8 mouse cellular contexts compared by ENCODE assay signal in the genomic region with DNA sequence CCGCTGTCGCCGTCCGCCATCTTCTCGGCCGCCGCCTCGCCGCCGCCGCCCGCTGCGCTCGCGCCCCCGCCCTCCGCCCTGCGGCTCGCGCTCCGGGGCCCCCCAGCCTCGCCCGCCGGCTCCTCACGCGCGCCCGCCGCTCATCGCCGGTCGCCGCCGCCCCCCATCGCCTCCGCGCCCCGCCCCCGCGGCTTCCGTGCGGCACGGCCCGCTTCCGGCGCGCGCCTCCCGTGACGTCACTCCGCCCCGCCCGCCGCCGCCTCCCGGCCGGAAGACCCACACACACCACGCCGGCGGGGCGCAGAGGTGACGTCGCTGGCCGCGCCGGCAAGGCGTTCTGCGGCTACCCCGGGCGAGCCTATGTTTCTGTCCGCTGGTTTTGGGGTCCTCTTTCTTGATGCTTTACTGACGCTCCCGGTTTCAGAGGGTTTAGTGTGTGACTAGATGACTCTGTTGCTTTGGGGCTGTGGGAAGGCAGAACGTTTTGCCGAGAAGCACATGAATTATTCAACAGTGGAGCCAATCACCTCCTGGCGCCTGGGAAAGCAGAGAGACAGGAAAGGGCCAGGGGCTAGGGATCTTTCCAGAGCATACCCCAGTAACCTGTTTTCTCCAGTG. TPM values are rescaled to one million over a fixed set of nuclear protein-coding genes. Genes with fewer than 3 reads are reported as not detected.
DNase-seq lines count a peak whose midpoint lies in the region; ATAC-seq lines count a peak whose summit lies in the region.

A gene (minus strand): TSS at position 51 of the 618 bp plus-strand sequence.

- no peaks in the 10 kb centered on the region for H3K36me3 ChIP-seq in hindbrain, embryonic 16.5 days (ENCODE audit: control insufficient read depth, insufficient read depth, low read length)

- WGBS in hindbrain, embryonic 16.5 days, result under 1% methylated on average over 49 of the region's 76 CpGs

- H3K27ac ChIP-seq in hindbrain, embryonic 16.5 days (ENCODE audit: low read depth, low read length), result peak within 1 kb of the TSS; percentile 97

- peak within 1 kb of the TSS; percentile 82 for H3K4me2 ChIP-seq in hindbrain, embryonic 16.5 days (ENCODE audit: low read length)

- H3K9ac ChIP-seq in hindbrain, embryonic 16.5 days (ENCODE audit: low read depth, low read length), result peak within 1 kb of the TSS; percentile 87

- peak; percentile 96 for ATAC-seq in hindbrain, embryonic 16.5 days

- H3K4me3 ChIP-seq in hindbrain, embryonic 16.5 days (ENCODE audit: low read length), result peak within 1 kb of the TSS; percentile 93

- H3K27me3 ChIP-seq in hindbrain, embryonic 16.5 days (replicated peaks; ENCODE audit: control insufficient read depth, insufficient read depth, low read length), result no peaks in the 10 kb centered on the region

- DNase-seq in WW6 (ENCODE audit: low read depth, low spot score), result peak; percentile 69
- DNase-seq in cerebellum, postnatal 36 days, result peak; percentile 89 to 95
- peak; percentile 88 for DNase-seq in gastrocnemius, adult 18-20 months (ENCODE audit: low spot score)
- DNase-seq in left cerebral cortex, adult 18-20 months (ENCODE audit: low spot score in 2 of 2), result peak; percentile 91 to 95
- peak; percentile 94 to 95 for DNase-seq in lung, postnatal 4 days
- peak; percentile 93 for DNase-seq in retina, postnatal 1 day
- peak; percentile 98 for DNase-seq in thymus, postnatal 4 days

- H3K4me1 ChIP-seq in hindbrain, embryonic 16.5 days (ENCODE audit: control insufficient read depth, insufficient read depth, low read depth, low read length), result peaks cover 27% of the 10 kb centered on the region

- H3K9me3 ChIP-seq in hindbrain, embryonic 16.5 days (ENCODE audit: control insufficient read depth, low read length), result no peaks in the 10 kb centered on the region

RNA-seq across cellular contexts. Expression of the gene that starts here (rescaled TPM):
- 10 to 100 TPM; 19.0 to 21.1 TPM for total RNA-seq in gastrocnemius, adult 18-20 months (2021)
- polyA plus RNA-seq in hindbrain, embryonic 16.5 days (2015; fragmentation: Nextera tagmentation; extraction: Ambion mirVana), result 11.2 and 11.5 TPM in 2 replicates
- 100 to 1,000 TPM; 248 to 265 TPM for total RNA-seq in left cerebral cortex, adult 18-20 months (2021)

Comparison
In these comparisons a context has a peak if more than half of its experiments do, and no peak if none do; other contexts are left out.
1. Peak in every context shown above with its lines: DNase-seq, ATAC-seq, H3K4me3 ChIP-seq and H3K27ac ChIP-seq.
2. RNA of the gene that starts here (total RNA-seq): 248 to 265 TPM in left cerebral cortex, adult 18-20 months; 19.0 to 21.1 TPM in gastrocnemius, adult 18-20 months; every median in the first group is over 10 times any median in the second.